Mouse (Mus musculus): ENCODE measurements around the gene Higd1c. TPM values are rescaled to one million over a fixed set of nuclear protein-coding genes. Genes with fewer than 3 reads are reported as not detected.

Higd1c gene
- not detected in 2 replicates for polyA plus RNA-seq (2012; rRNA removed; ENCODE audit: low replicate concordance)

GRCm38 (mm10) chr15:100364242-100364641, at the start of gene Higd1c:
Gene Higd1c (plus strand): TSS chr15:100364542.

DNA sequence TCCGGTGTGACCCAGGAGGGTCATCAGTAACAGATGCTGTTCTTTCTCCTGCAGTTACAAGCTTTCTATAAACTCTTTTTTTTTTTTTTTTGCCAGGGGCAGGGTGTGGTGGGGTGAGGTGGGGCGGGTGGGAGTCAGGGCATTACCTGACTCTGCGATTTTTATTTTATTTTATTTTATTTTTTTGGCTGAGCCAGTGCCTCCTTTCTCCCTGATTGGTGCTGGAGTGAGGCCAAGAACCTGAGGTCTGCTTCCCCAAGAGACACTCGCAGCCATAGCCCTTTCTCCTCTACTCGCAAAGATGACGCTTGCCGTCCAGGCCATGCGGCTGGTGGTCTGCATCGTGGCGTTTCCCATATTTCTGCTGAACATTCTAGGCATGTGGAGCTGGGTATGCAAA, 29.7 kb upstream of the Higd1c start, which contains the start of gene Mettl7a3:
Gene Mettl7a3, plus strand, starts transcription at position 301 of the 400 bp plus-strand sequence.

GRCm38 (mm10) chr15:100352711-100353250, 11.6 kb upstream of the Higd1c start, which contains the start of the genes Methig1 and Mettl7a2:
Gene Methig1 (plus strand): TSS chr15:100353149.
Gene Mettl7a2 (plus strand): TSS chr15:100353200.

DNA sequence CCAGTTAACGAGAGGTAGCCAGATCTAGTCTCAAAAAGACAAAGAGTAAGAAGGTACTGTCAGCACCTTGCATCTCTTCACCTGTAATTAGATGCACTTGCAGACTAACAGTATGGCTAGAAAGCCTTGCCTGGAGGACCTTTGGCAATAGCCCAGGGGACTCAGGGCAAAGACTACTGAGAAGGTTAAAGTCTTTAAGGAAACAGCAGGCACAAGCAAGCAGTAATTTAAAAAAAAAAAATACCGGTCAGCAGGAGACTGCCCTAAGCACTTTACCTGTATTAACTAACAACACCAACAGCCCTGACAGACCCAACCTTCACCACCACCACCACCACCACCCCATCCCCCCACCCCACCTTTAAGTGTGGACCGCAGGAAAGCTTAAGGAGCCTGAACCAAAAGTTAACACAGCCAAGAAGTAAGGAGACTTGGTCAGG, 57.4 kb downstream of the Higd1c start, which contains the start of gene Gm5475:
Gene Gm5475, plus strand, starts transcription at position 390 of the 440 bp plus-strand sequence.

GRCm38 (mm10) chr15:100424396-100425122, 60.2 kb downstream of the Higd1c start, which contains the start of gene Slc11a2:
Gene Slc11a2 (minus strand): TSS chr15:100425072.

Other genes with a start within 250 kb of the Higd1c start
- gene Atf1, start 136.7 kb upstream of the Higd1c start, polyA plus RNA-seq (2012; rRNA removed; ENCODE audit: low replicate concordance): 48.5 and 56.8 TPM in 2 replicates
- gene Tmprss12, start 83.7 kb upstream of the Higd1c start, polyA plus RNA-seq (2012; rRNA removed; ENCODE audit: low replicate concordance): not detected in 2 replicates
- gene Mettl7a1, start 60.4 kb upstream of the Higd1c start, polyA plus RNA-seq (2012; rRNA removed; ENCODE audit: low replicate concordance): 156 and 205 TPM in 2 replicates
- 0.48 TPM in 1 of 2 replicates, not detected in the other for gene Mettl7a3, start 29.6 kb upstream of the Higd1c start, polyA plus RNA-seq (2012; rRNA removed; ENCODE audit: low replicate concordance)
- gene Methig1, start 11.4 kb upstream of the Higd1c start, polyA plus RNA-seq (2012; rRNA removed; ENCODE audit: low replicate concordance): 0.10 TPM in 1 of 2 replicates, not detected in the other
- gene Mettl7a2, start 11.3 kb upstream of the Higd1c start, polyA plus RNA-seq (2012; rRNA removed; ENCODE audit: low replicate concordance): not detected in 2 replicates
- gene Gm5475, start 57.6 kb downstream of the Higd1c start, polyA plus RNA-seq (2012; rRNA removed; ENCODE audit: low replicate concordance): not detected in 2 replicates
- 38.9 and 55.0 TPM in 2 replicates for gene Slc11a2, start 60.5 kb downstream of the Higd1c start, polyA plus RNA-seq (2012; rRNA removed; ENCODE audit: low replicate concordance)
- gene Letmd1, start 104.5 kb downstream of the Higd1c start, polyA plus RNA-seq (2012; rRNA removed; ENCODE audit: low replicate concordance): 92.1 and 133 TPM in 2 replicates
- gene Csrnp2, start 130.9 kb downstream of the Higd1c start, polyA plus RNA-seq (2012; rRNA removed; ENCODE audit: low replicate concordance): 3.7 and 6.8 TPM in 2 replicates
- 9.0 and 18.5 TPM in 2 replicates for gene Tfcp2, start 187.5 kb downstream of the Higd1c start, polyA plus RNA-seq (2012; rRNA removed; ENCODE audit: low replicate concordance)
- gene Pou6f1, start 235.4 kb downstream of the Higd1c start, polyA plus RNA-seq (2012; rRNA removed; ENCODE audit: low replicate concordance): 25.9 and 36.4 TPM in 2 replicates

Measured in subcutaneous adipose tissue, adult 2 months (tissue).